Mouse (Mus musculus) B cell, adult 2 months (primary cell): ENCODE measurements around the gene Utp14b.

Experiments used
- DNase-seq, 2 experiments: peaks; one replicate each; pipeline ENCODE4 v3.0.0; 2022

Gene Utp14b

GRCm38 (mm10) chr1:78688149-78688548 is 30.3 kb downstream of the Utp14b start:
- DNase-seq = no peak

- DNase-seq = no peak
These were observed 36.8 kb downstream of the Utp14b start for GRCm38 (mm10) chr1:78694503-78695258.

- no peak for DNase-seq
These were observed 38.5 kb downstream of the Utp14b start for GRCm38 (mm10) chr1:78696305-78696704.

- DNase-seq = no peak
These were observed 39.1 kb downstream of the Utp14b start for GRCm38 (mm10) chr1:78696903-78697302.

GRCm38 (mm10) chr1:78698138-78698537 is 40.3 kb downstream of the Utp14b start:
- no peak for DNase-seq

- DNase-seq = no peak
These were observed 43.9 kb downstream of the Utp14b start for GRCm38 (mm10) chr1:78701740-78702139.

GRCm38 (mm10) chr1:78702282-78702963 is 44.6 kb downstream of the Utp14b start:
- peak in 1 of 2 experiments; percentile 3 for DNase-seq

- DNase-seq = peak; percentile 36 to 46
These were observed 45.1 kb downstream of the Utp14b start for GRCm38 (mm10) chr1:78702964-78703285.

GRCm38 (mm10) chr1:78706338-78706737 is 48.5 kb downstream of the Utp14b start:
- DNase-seq = no peak

GRCm38 (mm10) chr1:78707280-78707679 is 49.4 kb downstream of the Utp14b start:
- DNase-seq = peak; percentile 40 to 44

- DNase-seq = no peak
These were observed 52.2 kb downstream of the Utp14b start for GRCm38 (mm10) chr1:78710026-78710425.

GRCm38 (mm10) chr1:78710613-78711329 is 52.9 kb downstream of the Utp14b start:
- no peak for DNase-seq
